Mouse (Mus musculus): ENCODE data around the gene Sh3glb1. TPM values are rescaled to one million over a fixed set of nuclear protein-coding genes. Genes with fewer than 3 reads are reported as not detected.
A peak's percentile ranks its signal among the peaks of the same experiment; 100 is the strongest.
"Not testable (repeated sequence)": the region's sequence is repeated elsewhere in the genome, so short reads cannot be mapped to it uniquely, and the experiment has no call there.

Gene Sh3glb1
- 9.2 and 21.5 TPM in 2 replicates for polyA plus RNA-seq (2012; rRNA removed)

- no peaks in the 10 kb centered on the region for H3K27me3 ChIP-seq (ENCODE audit: control insufficient read depth, insufficient read depth, low read length)
- H3K4me1 ChIP-seq (ENCODE audit: control insufficient read depth, insufficient read depth, insufficient read length, low read length): peaks cover 9% of the 10 kb centered on the region
- H3K4me3 ChIP-seq (ENCODE audit: low read depth, low read length): peak within 1 kb of the TSS; percentile 69
- 1% methylated on average over 89 of the region's 98 CpGs for WGBS
- TF ChIP-seq CTCF (IDR thresholded peaks at IDR 0.05; ENCODE audit: extremely low read depth, insufficient read length, insufficient replicate concordance, low read depth, low read length): peak; percentile 99
- peak; percentile 46; the same call in 1 of the 2 replicates for TF ChIP-seq POLR2A (IDR thresholded peaks at IDR 0.05; ENCODE audit: low read depth, low read length)
- peak within 1 kb of the TSS; percentile 99 for H3K27ac ChIP-seq (ENCODE audit: insufficient read depth, low read depth, low read length)
- H3K36me3 ChIP-seq (ENCODE audit: control insufficient read depth, insufficient read depth, low read length): no peaks in the 10 kb centered on the region
Observed at GRCm38 (mm10) chr3:144719901-144720747, at the start of gene Sh3glb1. Gene Sh3glb1 (minus strand): TSS chr3:144720335.

- Histone ChIP-seq H3K4me1 (ENCODE audit: control insufficient read depth, insufficient read depth, insufficient read length, low read length) (peaks cover 4% of the 10 kb centered on the region; the same call in 1 of the 2 replicates), H3K4me3 (ENCODE audit: low read depth, low read length) (no peak overlapping the region), H3K27me3 (ENCODE audit: control insufficient read depth, insufficient read depth, low read length) (no peaks in the 10 kb centered on the region), H3K36me3 (ENCODE audit: control insufficient read depth, insufficient read depth, low read length) (no peaks in the 10 kb centered on the region), H3K27ac (ENCODE audit: insufficient read depth, low read depth, low read length) (no peak overlapping the region)
- TF ChIP-seq CTCF (IDR thresholded peaks at IDR 0.05; ENCODE audit: extremely low read depth, insufficient read length, insufficient replicate concordance, low read depth, low read length) (no peak), POLR2A (IDR thresholded peaks at IDR 0.05; ENCODE audit: low read depth, low read length) (no peak)
- 89% methylated on average over 4 of the region's 4 CpGs for WGBS
Observed at GRCm38 (mm10) chr3:144765161-144765560, 45.0 kb upstream of the Sh3glb1 start.

- H3K36me3 ChIP-seq (ENCODE audit: control insufficient read depth, insufficient read depth, low read length): 0 out of 2 replicates have a peak, but pooled peaks cover 1% of the 10 kb centered on the region
- peaks cover 4% of the 10 kb centered on the region; the same call in 1 of the 2 replicates for H3K4me1 ChIP-seq (ENCODE audit: control insufficient read depth, insufficient read depth, insufficient read length, low read length)
- WGBS: 10% methylated on average over 6 of the region's 6 CpGs
- TF ChIP-seq CTCF (IDR thresholded peaks at IDR 0.05; ENCODE audit: extremely low read depth, insufficient read length, insufficient replicate concordance, low read depth, low read length) (no peak), POLR2A (IDR thresholded peaks at IDR 0.05; ENCODE audit: low read depth, low read length) (no peak)
- H3K27ac ChIP-seq (ENCODE audit: insufficient read depth, low read depth, low read length): peak overlapping the region; percentile 75
- H3K4me3 ChIP-seq (ENCODE audit: low read depth, low read length): no peak overlapping the region
- no peaks in the 10 kb centered on the region for H3K27me3 ChIP-seq (ENCODE audit: control insufficient read depth, insufficient read depth, low read length)
Observed at GRCm38 (mm10) chr3:144761454-144761853, 41.3 kb upstream of the Sh3glb1 start.

GRCm38 (mm10) chr3:144760592-144761309 lies 40.6 kb upstream of the Sh3glb1 start, which contains the start of gene Clca3a1:
Gene Clca3a1 (minus strand): TSS chr3:144760977.
- no peaks in the 10 kb centered on the region for H3K27me3 ChIP-seq (ENCODE audit: control insufficient read depth, insufficient read depth, low read length)
- peaks cover 4% of the 10 kb centered on the region; the same call in 1 of the 2 replicates for H3K4me1 ChIP-seq (ENCODE audit: control insufficient read depth, insufficient read depth, insufficient read length, low read length)
- H3K36me3 ChIP-seq (ENCODE audit: control insufficient read depth, insufficient read depth, low read length): 0 out of 2 replicates have a peak, but pooled peaks cover 1% of the 10 kb centered on the region
- no peak for TF ChIP-seq POLR2A (IDR thresholded peaks at IDR 0.05; ENCODE audit: low read depth, low read length)
- TF ChIP-seq CTCF (IDR thresholded peaks at IDR 0.05; ENCODE audit: extremely low read depth, insufficient read length, insufficient replicate concordance, low read depth, low read length): no peak
- H3K4me3 ChIP-seq (ENCODE audit: low read depth, low read length): peak within 1 kb of the TSS; percentile 50
- 16% methylated on average over 11 of the region's 11 CpGs for WGBS
- peak within 1 kb of the TSS; percentile 75 for H3K27ac ChIP-seq (ENCODE audit: insufficient read depth, low read depth, low read length)

- no peak for TF ChIP-seq CTCF (IDR thresholded peaks at IDR 0.05; ENCODE audit: extremely low read depth, insufficient read length, insufficient replicate concordance, low read depth, low read length)
- no peak for TF ChIP-seq POLR2A (IDR thresholded peaks at IDR 0.05; ENCODE audit: low read depth, low read length)
- H3K36me3 ChIP-seq (ENCODE audit: control insufficient read depth, insufficient read depth, low read length): 0 out of 2 replicates have a peak, but pooled peaks cover 3% of the 10 kb centered on the region
Observed at GRCm38 (mm10) chr3:144759719-144760118, 39.6 kb upstream of the Sh3glb1 start.

GRCm38 (mm10) chr3:144756103-144756502 lies 36.0 kb upstream of the Sh3glb1 start:
- 90% methylated on average over 8 of the region's 8 CpGs for WGBS

More at GRCm38 (mm10) chr3:144759719-144760118, 39.6 kb upstream of the Sh3glb1 start:
- peaks cover 4% of the 10 kb centered on the region; the same call in 1 of the 2 replicates for H3K4me1 ChIP-seq (ENCODE audit: control insufficient read depth, insufficient read depth, insufficient read length, low read length)
- no peak overlapping the region for H3K27ac ChIP-seq (ENCODE audit: insufficient read depth, low read depth, low read length)
- H3K27me3 ChIP-seq (ENCODE audit: control insufficient read depth, insufficient read depth, low read length): no peaks in the 10 kb centered on the region
- WGBS: 21% methylated on average over 3 of the region's 3 CpGs
- H3K4me3 ChIP-seq (ENCODE audit: low read depth, low read length): no peak overlapping the region

GRCm38 (mm10) chr3:144753120-144753519 lies 33.0 kb upstream of the Sh3glb1 start:
- H3K27ac ChIP-seq (ENCODE audit: insufficient read depth, low read depth, low read length): no peak overlapping the region
- no peak overlapping the region for H3K4me3 ChIP-seq (ENCODE audit: low read depth, low read length)
- WGBS: 5% methylated on average over 2 of the region's 2 CpGs
- H3K27me3 ChIP-seq (ENCODE audit: control insufficient read depth, insufficient read depth, low read length): no peaks in the 10 kb centered on the region
- H3K4me1 ChIP-seq (ENCODE audit: control insufficient read depth, insufficient read depth, insufficient read length, low read length): no peaks in the 10 kb centered on the region
- H3K36me3 ChIP-seq (ENCODE audit: control insufficient read depth, insufficient read depth, low read length): 0 out of 2 replicates have a peak, but pooled peaks cover 4% of the 10 kb centered on the region
- TF ChIP-seq CTCF (IDR thresholded peaks at IDR 0.05; ENCODE audit: extremely low read depth, insufficient read length, insufficient replicate concordance, low read depth, low read length): peak; percentile 67; the same call in 1 of the 2 replicates
- TF ChIP-seq POLR2A (IDR thresholded peaks at IDR 0.05; ENCODE audit: low read depth, low read length): no peak

More at GRCm38 (mm10) chr3:144756103-144756502, 36.0 kb upstream of the Sh3glb1 start:
- H3K4me1 ChIP-seq (ENCODE audit: control insufficient read depth, insufficient read depth, insufficient read length, low read length); H3K27me3 ChIP-seq (ENCODE audit: control insufficient read depth, insufficient read depth, low read length); H3K4me3 ChIP-seq (ENCODE audit: low read depth, low read length); H3K27ac ChIP-seq (ENCODE audit: insufficient read depth, low read depth, low read length); H3K36me3 ChIP-seq (ENCODE audit: control insufficient read depth, insufficient read depth, low read length): not testable (repeated sequence)

GRCm38 (mm10) chr3:144749062-144749963 lies 29.2 kb upstream of the Sh3glb1 start:
- H3K36me3 ChIP-seq (ENCODE audit: control insufficient read depth, insufficient read depth, low read length); H3K4me1 ChIP-seq (ENCODE audit: control insufficient read depth, insufficient read depth, insufficient read length, low read length); H3K4me3 ChIP-seq (ENCODE audit: low read depth, low read length); H3K27ac ChIP-seq (ENCODE audit: insufficient read depth, low read depth, low read length); H3K27me3 ChIP-seq (ENCODE audit: control insufficient read depth, insufficient read depth, low read length): not testable (repeated sequence)
- 87% methylated on average over 20 of the region's 21 CpGs for WGBS

GRCm38 (mm10) chr3:144747706-144748105 lies 27.6 kb upstream of the Sh3glb1 start:
- H3K4me1 ChIP-seq (ENCODE audit: control insufficient read depth, insufficient read depth, insufficient read length, low read length); H3K27ac ChIP-seq (ENCODE audit: insufficient read depth, low read depth, low read length); H3K4me3 ChIP-seq (ENCODE audit: low read depth, low read length); H3K27me3 ChIP-seq (ENCODE audit: control insufficient read depth, insufficient read depth, low read length); H3K36me3 ChIP-seq (ENCODE audit: control insufficient read depth, insufficient read depth, low read length): not testable (repeated sequence)
- 54% methylated on average over 3 of the region's 3 CpGs for WGBS
